Mouse (Mus musculus) small intestine, adult 2 months (tissue): Measurements from ENCODE around the gene Olfr97. TPM values are rescaled to one million over a fixed set of nuclear protein-coding genes. Genes with fewer than 3 reads are reported as not detected.

Experiments used
- H3K27ac ChIP-seq: fragments of 200-500 bp; 2 replicates; pipeline ENCODE4 v1.5.1; 2012; ENCODE audit warnings: low read depth, low read length, control low read depth, inconsistent platforms; ENCODE audit not compliant: insufficient read depth
- H3K27me3 ChIP-seq: fragments of 200-500 bp; 2 replicates; pipeline ENCODE4 v1.6.1; 2012; ENCODE audit warnings: mild to moderate bottlenecking, moderate library complexity, low read length, inconsistent platforms; ENCODE audit not compliant: control insufficient read depth, insufficient read depth
- H3K36me3 ChIP-seq: fragments of 200-500 bp; 2 replicates; pipeline ENCODE4 v1.6.1; 2012; ENCODE audit warnings: mild to moderate bottlenecking, low read length, control low read depth, inconsistent platforms; ENCODE audit not compliant: control insufficient read depth, insufficient read depth
- H3K4me1 ChIP-seq: fragments of 200-500 bp; 2 replicates; pipeline ENCODE4 v1.6.1; 2012; ENCODE audit warnings: low read length, inconsistent platforms, mixed read lengths; ENCODE audit not compliant: control insufficient read depth, insufficient read depth, insufficient read length
- H3K4me3 ChIP-seq: fragments of 200-500 bp; 2 replicates; pipeline ENCODE4 v1.5.1; 2012; ENCODE audit warnings: low read depth, mild to moderate bottlenecking, control low read depth, inconsistent platforms, low read length, moderate library complexity
- CTCF ChIP-seq: fragments of 200-500 bp; IDR thresholded peaks from 2 replicates; pipeline ENCODE4 v1.5.1; 2012; ENCODE audit warnings: low read depth, mild to moderate bottlenecking, control low read depth, inconsistent platforms, low read length, moderate library complexity, mixed read lengths; ENCODE audit not compliant: insufficient replicate concordance, insufficient read length; ENCODE audit errors: extremely low read depth
- POLR2A ChIP-seq: fragments of 200-500 bp; IDR thresholded peaks from 2 replicates; pipeline ENCODE4 v1.6.1; 2012; ENCODE audit warnings: low read depth, mild to moderate bottlenecking, control low read depth, inconsistent platforms, low read length, moderate library complexity
- WGBS: fragments of 180-500 bp; shearing (Covaris S2); methylation state at CpG from one replicate; pipeline ENCODE4 v1.1.7; 2018; 5-methylcytosine and 5-hydroxymethylcytosine counted together
- polyA plus RNA-seq: library from polyadenylated mRNA; depleted of rRNA; stranded (reverse); fragments of >200 nt; gene quantifications from 2 replicates; pipeline ENCODE4 v1.2.3, GENCODE M21; 2012; rRNA removed

Gene Olfr97
- polyA plus RNA-seq, 1 experiment = not detected

DNA sequence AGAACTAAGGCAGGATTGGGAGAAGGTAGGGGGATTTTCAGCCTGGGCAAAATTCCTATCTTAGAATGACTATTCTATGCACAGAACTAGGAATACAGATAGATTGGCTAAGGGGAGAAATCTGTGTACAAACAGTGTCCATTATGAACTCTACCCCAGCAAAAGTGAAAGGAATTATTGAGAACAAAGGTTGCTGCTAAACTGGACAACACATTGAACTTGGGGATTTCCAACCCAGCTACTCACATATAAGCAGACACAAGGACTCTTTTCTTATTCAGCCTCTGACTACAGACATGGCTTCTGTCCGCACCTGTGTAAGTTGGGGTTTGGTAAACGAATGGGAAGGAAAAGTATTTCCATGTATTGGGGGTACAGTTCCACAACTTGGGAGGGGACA lies 43.5 kb downstream of the Olfr97 start, which contains the start of gene Ubd:
Gene Ubd (plus strand): TSS at position 237 of the 400 bp plus-strand sequence.
- Histone ChIP-seq H3K4me1 (peaks cover 8% of the 10 kb centered on the region), H3K27ac (no peak within 1 kb of the TSS), H3K36me3 (no peaks in the 10 kb centered on the region), H3K4me3 (no peak within 1 kb of the TSS), H3K27me3 (no peaks in the 10 kb centered on the region)
- WGBS = 70% methylated on average over 2 of the region's 2 CpGs
- TF ChIP-seq CTCF (no peak), POLR2A (no peak)

DNA sequence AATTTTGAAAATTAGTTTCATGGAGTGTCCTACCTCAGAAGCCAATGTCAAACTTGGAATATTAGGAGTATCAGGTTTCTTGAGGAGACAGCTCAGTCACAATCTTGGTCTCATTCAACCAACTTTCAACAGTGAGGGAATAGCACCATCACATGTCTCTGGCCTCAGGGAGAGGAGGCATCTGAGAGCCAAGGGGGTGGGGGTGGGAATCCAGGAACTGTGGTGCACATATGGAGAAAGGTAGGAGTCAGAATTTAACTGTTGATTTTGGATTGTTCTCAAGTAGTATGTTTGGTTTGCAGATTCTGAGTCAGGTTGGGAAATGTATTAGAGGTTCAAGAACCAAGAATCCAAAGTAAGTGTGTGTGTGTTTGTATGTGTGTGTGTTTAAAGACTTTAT lies 44.1 kb downstream of the Olfr97 start:
- H3K4me3 ChIP-seq = no peak overlapping the region
- H3K27me3 ChIP-seq = no peaks in the 10 kb centered on the region
- H3K27ac ChIP-seq = no peak overlapping the region
- TF ChIP-seq POLR2A (no peak), CTCF (no peak)
- peaks cover 8% of the 10 kb centered on the region for H3K4me1 ChIP-seq
- no peaks in the 10 kb centered on the region for H3K36me3 ChIP-seq

- Histone ChIP-seq H3K27me3 (no peaks in the 10 kb centered on the region), H3K4me3 (no peak overlapping the region), H3K36me3 (no peaks in the 10 kb centered on the region), H3K4me1 (no peaks in the 10 kb centered on the region; the same call in 1 of the 2 replicates), H3K27ac (no peak overlapping the region)
- TF ChIP-seq CTCF = no peak
- no peak for TF ChIP-seq POLR2A
- WGBS = 48% methylated on average over 2 of the region's 2 CpGs
Measured at GRCm38 (mm10) chr17:37190711-37191110, 46.4 kb downstream of the Olfr97 start.

GRCm38 (mm10) chr17:37185474-37185873 lies 51.7 kb downstream of the Olfr97 start:
- WGBS = 10% methylated on average over 6 of the region's 6 CpGs
- no peak overlapping the region for H3K27ac ChIP-seq

More at GRCm38 (mm10) chr17:37185474-37185873, 51.7 kb downstream of the Olfr97 start:
- no peak for TF ChIP-seq CTCF
- no peak for TF ChIP-seq POLR2A
- Histone ChIP-seq H3K4me3 (no peak overlapping the region), H3K4me1 (no peaks in the 10 kb centered on the region), H3K36me3 (no peaks in the 10 kb centered on the region), H3K27me3 (no peaks in the 10 kb centered on the region)

Other genes with a start within 250 kb of the Olfr97 start
- 0.09 TPM in 1 of 2 replicates, not detected in the other for gene H2-M5, start 247.8 kb downstream of the Olfr97 start, polyA plus RNA-seq
- gene Zfp57, start 236.2 kb downstream of the Olfr97 start, polyA plus RNA-seq = 0.70 and 0.84 TPM in 2 replicates
- gene Mog, start 213.9 kb downstream of the Olfr97 start, polyA plus RNA-seq = not detected in 2 replicates
- gene Gabbr1, start 191.4 kb downstream of the Olfr97 start, polyA plus RNA-seq = 7.3 and 14.5 TPM in 2 replicates
- not detected in 2 replicates for gene Olfr90, start 148.8 kb downstream of the Olfr97 start, polyA plus RNA-seq
- gene Olfr91, start 139.1 kb downstream of the Olfr97 start, polyA plus RNA-seq = not detected in 2 replicates
- not detected in 2 replicates for gene Olfr92, start 117.2 kb downstream of the Olfr97 start, polyA plus RNA-seq
- gene Olfr93, start 75.8 kb downstream of the Olfr97 start, polyA plus RNA-seq = not detected in 2 replicates
- gene Ubd, start 43.4 kb downstream of the Olfr97 start, polyA plus RNA-seq = 0.79 TPM in 1 of 2 replicates, not detected in the other
- not detected in 2 replicates for gene Olfr94, start 36.3 kb downstream of the Olfr97 start, polyA plus RNA-seq
- not detected in 2 replicates for gene Olfr95, start 24.2 kb downstream of the Olfr97 start, polyA plus RNA-seq
- not detected in 2 replicates for gene Olfr96, start 17.2 kb downstream of the Olfr97 start, polyA plus RNA-seq
- not detected in 2 replicates for gene Olfr98, start 26.4 kb upstream of the Olfr97 start, polyA plus RNA-seq
- gene H2-M3, start 32.9 kb upstream of the Olfr97 start, polyA plus RNA-seq = 3.1 and 4.0 TPM in 2 replicates
- gene Olfr99, start 46.1 kb upstream of the Olfr97 start, polyA plus RNA-seq = not detected in 2 replicates
- gene Olfr101, start 67.0 kb upstream of the Olfr97 start, polyA plus RNA-seq = not detected in 2 replicates
- not detected in 2 replicates for gene Olfr102, start 79.7 kb upstream of the Olfr97 start, polyA plus RNA-seq
- not detected in 2 replicates for gene Olfr103, start 102.4 kb upstream of the Olfr97 start, polyA plus RNA-seq
- not detected in 2 replicates for gene Olfr104-ps, start 122.3 kb upstream of the Olfr97 start, polyA plus RNA-seq
- gene Olfr105-ps, start 141.7 kb upstream of the Olfr97 start, polyA plus RNA-seq = not detected in 2 replicates
- not detected in 2 replicates for gene Olfr106-ps, start 153.1 kb upstream of the Olfr97 start, polyA plus RNA-seq
- gene Olfr107, start 161.9 kb upstream of the Olfr97 start, polyA plus RNA-seq = not detected in 2 replicates
- not detected in 2 replicates for gene Olfr108, start 208.2 kb upstream of the Olfr97 start, polyA plus RNA-seq
- not detected in 2 replicates for gene Olfr109, start 221.6 kb upstream of the Olfr97 start, polyA plus RNA-seq
- 0.80 and 0.93 TPM in 2 replicates for gene H2-M2, start 246.2 kb upstream of the Olfr97 start, polyA plus RNA-seq